Mouse (Mus musculus): Measurements from ENCODE around the gene Trim46.

- no peak for TF ChIP-seq POLR2A (IDR thresholded peaks at IDR 0.05; ENCODE audit: control insufficient read depth, extremely low read depth, insufficient read depth, low read length, poor library complexity)
- TF ChIP-seq CTCF (IDR thresholded peaks at IDR 0.05; ENCODE audit: borderline replicate concordance, control insufficient read depth, extremely low read depth, insufficient read depth, low read length, poor library complexity), result no peak
Measured at GRCm38 (mm10) chr3:89230561-89230960, 15.5 kb downstream of the Trim46 start.
